Mouse (Mus musculus) MEL (cell line): ENCODE data around the gene Dusp27. TPM values are rescaled to one million over a fixed set of nuclear protein-coding genes. Genes with fewer than 3 reads are reported as not detected.

Experiments used
- DNase-seq: peaks from one replicate; pipeline ENCODE4 v3.0.0; 2011; ENCODE audit warnings: low read depth, low spot score
- H3K27ac ChIP-seq: 2 replicates; pipeline ENCODE4 v1.5.1; 2012; ENCODE audit warnings: low read depth, mild to moderate bottlenecking, control low read depth, low read length, moderate library complexity; ENCODE audit not compliant: control insufficient read depth
- H3K27me3 ChIP-seq, 2 experiments: fragments of 150-350 bp in 1 of 2; sonication (generic) in 1 of 2; 2 replicates each; pipeline ENCODE4 v1.6.1; 2012; ENCODE audit warnings: low read length in 2 of 2, mild to moderate bottlenecking in 2 of 2, improper control_type of control experiment in 1 of 2, moderate library complexity in 1 of 2; ENCODE audit not compliant: insufficient read depth in 2 of 2, control insufficient read depth in 1 of 2
- H3K36me3 ChIP-seq, 2 experiments: 2 replicates each; pipeline ENCODE4 v1.6.1; 2012 to 2014; ENCODE audit warnings: low read length in 2 of 2, improper control_type of control experiment in 1 of 2, inconsistent platforms in 1 of 2, mild to moderate bottlenecking in 1 of 2; ENCODE audit not compliant: insufficient read depth in 2 of 2, control insufficient read depth in 1 of 2
- H3K4me1 ChIP-seq, 2 experiments: fragments of 150-350 bp in 1 of 2; sonication (generic) in 1 of 2; 2 replicates each; pipeline ENCODE4 v1.6.1; 2012; ENCODE audit warnings: low read length in 2 of 2, improper control_type of control experiment in 1 of 2, mild to moderate bottlenecking in 1 of 2; ENCODE audit not compliant: insufficient read depth in 2 of 2, control insufficient read depth in 1 of 2
- H3K4me3 ChIP-seq, 2 experiments: fragments of 150-350 bp in 1 of 2; sonication (generic) in 1 of 2; 2 replicates each; pipeline ENCODE4 v1.5.1; 2012; ENCODE audit warnings: low read depth in 2 of 2, low read length in 2 of 2, mild to moderate bottlenecking in 2 of 2, moderate library complexity in 2 of 2, control low read depth in 1 of 2, improper control_type of control experiment in 1 of 2; ENCODE audit not compliant: control insufficient read depth in 1 of 2, insufficient read depth in 1 of 2
- H3K79me2 ChIP-seq: 2 replicates; pipeline ENCODE4 v1.6.1; 2012; ENCODE audit warnings: mild to moderate bottlenecking, low read length, moderate library complexity; ENCODE audit not compliant: control insufficient read depth, poor library complexity, insufficient read depth
- H3K9ac ChIP-seq: 2 replicates; pipeline ENCODE4 v1.6.1; 2012; ENCODE audit warnings: low read depth, mild to moderate bottlenecking, control low read depth, low read length, moderate library complexity; ENCODE audit not compliant: control insufficient read depth, poor library complexity, severe bottlenecking
- H3K9me3 ChIP-seq: fragments of 150-350 bp; sonication (generic); replicated peaks from 2 replicates; pipeline ENCODE4 v1.6.1; 2012; ENCODE audit warnings: mild to moderate bottlenecking, low read length, improper control_type of control experiment, moderate library complexity; ENCODE audit not compliant: insufficient read depth
- ETS1 ChIP-seq: IDR thresholded peaks from 2 replicates; pipeline ENCODE4 v1.6.1; 2012; ENCODE audit warnings: low read depth, mild to moderate bottlenecking, inconsistent platforms, low read length, improper control_type of control experiment, moderate library complexity
- GABPA ChIP-seq: IDR thresholded peaks from 2 replicates; pipeline ENCODE4 v1.6.1; 2012; ENCODE audit warnings: low read depth, mild to moderate bottlenecking, inconsistent platforms, low read length, improper control_type of control experiment, moderate library complexity
- HCFC1 ChIP-seq: IDR thresholded peaks from 2 replicates; pipeline ENCODE4 v1.6.1; 2012; ENCODE audit warnings: low read depth, mild to moderate bottlenecking, inconsistent platforms, low read length, improper control_type of control experiment, moderate library complexity
- JUND ChIP-seq: IDR thresholded peaks from 2 replicates; pipeline ENCODE4 v1.6.1; 2011; ENCODE audit warnings: low read depth, mild to moderate bottlenecking, improper control_type of control experiment, low read length
- RCOR1 ChIP-seq: IDR thresholded peaks from 2 replicates; pipeline ENCODE4 v1.6.1; 2012; ENCODE audit warnings: low read depth, mild to moderate bottlenecking, inconsistent platforms, low read length, improper control_type of control experiment
- SMC3 ChIP-seq: IDR thresholded peaks from 2 replicates; pipeline ENCODE4 v1.6.1; 2011; ENCODE audit warnings: low read depth, low read length, improper control_type of control experiment
- TAL1 ChIP-seq: IDR thresholded peaks from 2 replicates; pipeline ENCODE4 v1.6.1; 2012; ENCODE audit warnings: mild to moderate bottlenecking, inconsistent platforms, low read length, moderate library complexity, mixed read lengths
- UBTF ChIP-seq: IDR thresholded peaks from 2 replicates; pipeline ENCODE4 v1.6.1; 2012; ENCODE audit warnings: low read depth, mild to moderate bottlenecking, inconsistent platforms, low read length, improper control_type of control experiment, moderate library complexity, borderline replicate concordance; ENCODE audit not compliant: insufficient read depth
- USF1 ChIP-seq: IDR thresholded peaks from 2 replicates; pipeline ENCODE4 v1.6.1; 2014; ENCODE audit warnings: low read depth, mild to moderate bottlenecking, inconsistent platforms, low read length, improper control_type of control experiment, moderate library complexity
- USF2 ChIP-seq, 2 experiments: IDR thresholded peaks; 2 replicates each; pipeline ENCODE4 v1.6.1; 2011 to 2012; ENCODE audit warnings: improper control_type of control experiment in 2 of 2, low read length in 2 of 2, borderline replicate concordance in 1 of 2, inconsistent platforms in 1 of 2, low read depth in 1 of 2, mild to moderate bottlenecking in 1 of 2; ENCODE audit not compliant: insufficient read depth in 1 of 2
- ZC3H11A ChIP-seq: IDR thresholded peaks from 2 replicates; pipeline ENCODE4 v1.6.1; 2012; ENCODE audit warnings: low read depth, mild to moderate bottlenecking, inconsistent platforms, low read length, improper control_type of control experiment
- ZNF384 ChIP-seq: IDR thresholded peaks from 2 replicates; pipeline ENCODE4 v1.6.1; 2012; ENCODE audit warnings: low read depth, mild to moderate bottlenecking, inconsistent platforms, low read length, improper control_type of control experiment
- polyA plus RNA-seq, 2 experiments: library from polyadenylated mRNA; stranded (reverse) in 1 of 2; unstranded in 1 of 2; fragments of >175 nt in 1 of 2; fragments of >200 nt in 1 of 2; gene quantifications; 2 replicates each; pipeline versions ENCODE4 v1.2.1 to v1.2.4; 2012; ENCODE audit warnings: low replicate concordance in 2 of 2, low read depth in 1 of 2; ENCODE audit not compliant: insufficient read length in 2 of 2, insufficient read depth in 1 of 2, missing spikeins in 1 of 2
- total RNA-seq: library from RNA; depleted of rRNA; stranded (reverse); fragments of 300-350 nt; gene quantifications from 2 replicates; pipeline ENCODE4 v1.2.3, GENCODE M21; 2012; rRNA removed

Gene Dusp27
- total and polyA plus RNA-seq, 3 experiments = not detected

DNA sequence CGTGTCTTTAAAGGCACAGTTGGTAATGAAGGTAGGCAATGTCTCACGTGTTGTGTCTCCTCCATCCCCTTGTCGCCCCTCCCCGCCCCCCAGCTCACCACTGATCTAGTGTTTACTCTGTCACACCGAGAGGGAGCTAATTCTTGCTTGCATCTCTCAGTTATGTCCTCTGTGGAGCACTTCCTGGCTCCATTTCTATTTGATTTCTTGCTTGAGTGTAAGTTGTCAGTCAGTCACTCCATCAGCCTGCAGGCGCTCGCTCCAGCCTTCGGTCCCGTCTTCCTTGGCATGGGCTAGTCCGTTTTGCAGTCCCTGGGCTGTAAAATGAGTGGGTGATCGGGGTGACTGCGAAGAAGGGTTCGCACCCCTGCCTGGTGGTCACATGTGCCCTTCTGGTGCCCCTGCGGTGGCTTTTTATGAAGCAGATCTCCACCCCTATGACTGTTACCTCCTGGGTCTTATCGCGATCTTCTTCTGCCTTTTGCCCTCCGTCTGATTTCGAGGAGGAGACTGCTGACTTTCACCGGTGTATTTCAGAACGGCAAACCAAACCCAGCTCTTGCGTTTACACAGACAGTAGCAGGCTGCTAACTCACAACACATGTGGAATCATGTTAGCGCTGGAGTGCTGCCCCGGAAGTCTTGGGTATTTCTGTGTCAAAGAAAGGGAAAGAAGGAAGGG lies 79.4 kb downstream of the Dusp27 start:
- H3K27ac ChIP-seq = no peak overlapping the region
- H3K9ac ChIP-seq = no peak overlapping the region
- peaks cover 0 to 1% of the 10 kb centered on the region in 2 experiments; a peak in 1 of 4 replicates for H3K36me3 ChIP-seq
- peaks cover 0 to 2% of the 10 kb centered on the region in 2 experiments; a peak in 2 of 4 replicates for H3K4me1 ChIP-seq
- no peak overlapping the region for H3K4me3 ChIP-seq
- TF ChIP-seq ZC3H11A = no peak
- TF ChIP-seq USF2 (IDR thresholded peaks at IDR 0.05; ENCODE audit: borderline replicate concordance in 1 of 2, insufficient read depth in 1 of 2, low read depth in 1 of 2, low read length in 2 of 2) = no peak
- no peak for TF ChIP-seq USF1
- TF ChIP-seq SMC3 = no peak
- no peak for TF ChIP-seq GABPA
- no peak for TF ChIP-seq UBTF
- TF ChIP-seq ZNF384 = no peak
- TF ChIP-seq JUND = no peak
- TF ChIP-seq TAL1 = no peak
- TF ChIP-seq RCOR1 = no peak
- TF ChIP-seq ETS1 = no peak
- no peak for TF ChIP-seq HCFC1
- no peaks in the 10 kb centered on the region for H3K79me2 ChIP-seq
- H3K27me3 ChIP-seq = peaks cover 0 to 5% of the 10 kb centered on the region in 2 experiments; a peak in 3 of 4 replicates
- no peaks in the 10 kb centered on the region for H3K9me3 ChIP-seq
- DNase-seq = no peak

Other genes starting within 250 kb of the Dusp27 start
- gene Pou2f1, start 125.2 kb downstream of the Dusp27 start, total RNA-seq = 4.6 and 6.8 TPM in 2 replicates
- 10 to 100 TPM in 1 of 2 experiments, not detected in 1; 10.2 TPM for gene Pou2f1, start 125.2 kb downstream of the Dusp27 start, polyA plus RNA-seq
- not detected in 2 replicates for gene Gpa33, start 2.3 kb upstream of the Dusp27 start, total RNA-seq
- gene Gpa33, start 2.3 kb upstream of the Dusp27 start, polyA plus RNA-seq = not detected
- gene Mael, start 110.8 kb upstream of the Dusp27 start, total RNA-seq = not detected in 2 replicates
- not detected for gene Mael, start 110.8 kb upstream of the Dusp27 start, polyA plus RNA-seq
- not detected in 2 replicates for gene Ildr2, start 126.2 kb upstream of the Dusp27 start, total RNA-seq
- gene Ildr2, start 126.2 kb upstream of the Dusp27 start, polyA plus RNA-seq = not detected